Mouse (Mus musculus): Measurements from ENCODE around the gene Cwf19l1. TPM values are rescaled to one million over a fixed set of nuclear protein-coding genes. Genes with fewer than 3 reads are reported as not detected.
A peak's percentile ranks its signal among the peaks of the same experiment; 100 is the strongest.

Cwf19l1 gene
- polyA plus RNA-seq, 1 experiment from 2014 or later = 41.2 TPM

GRCm38 (mm10) chr19:44069121-44069913, 66.4 kb downstream of the Cwf19l1 start, which contains the start of gene Erlin1:
Gene Erlin1, minus strand, starts transcription at chr19:44069785.
- H3K4me3 ChIP-seq = peak within 1 kb of the TSS; percentile 79
- peak within 1 kb of the TSS; percentile 82 for H3K27ac ChIP-seq
- 0 out of 2 replicates have a peak, but pooled peaks cover 6% of the 10 kb centered on the region for H3K27me3 ChIP-seq (ENCODE audit: low read depth, poor library complexity, severe bottlenecking)
- WGBS = under 1% methylated on average over 75 of the region's 75 CpGs
- H3K9me3 ChIP-seq (replicated peaks) = no peaks in the 10 kb centered on the region
- H3K36me3 ChIP-seq = peaks cover 20% of the 10 kb centered on the region; the same call in 1 of the 2 replicates
- peak; percentile 91 for DNase-seq (ENCODE audit: low spot score)
- peaks cover 29% of the 10 kb centered on the region for H3K4me1 ChIP-seq

GRCm38 (mm10) chr19:44068232-44068631, 67.4 kb downstream of the Cwf19l1 start:
- peaks cover 29% of the 10 kb centered on the region for H3K4me1 ChIP-seq
- H3K9me3 ChIP-seq (replicated peaks) = no peaks in the 10 kb centered on the region
- DNase-seq (ENCODE audit: low spot score) = no peak
- peaks cover 27% of the 10 kb centered on the region for H3K36me3 ChIP-seq
- H3K27ac ChIP-seq = no peak overlapping the region
- H3K27me3 ChIP-seq (ENCODE audit: low read depth, poor library complexity, severe bottlenecking) = 0 out of 2 replicates have a peak, but pooled peaks cover 6% of the 10 kb centered on the region
- WGBS = 86% methylated on average over 4 of the region's 4 CpGs
- peak overlapping the region; percentile 79; the same call in 1 of the 2 replicates for H3K4me3 ChIP-seq

- WGBS = 86% methylated on average over 9 of the region's 9 CpGs
- H3K27me3 ChIP-seq (ENCODE audit: low read depth, poor library complexity, severe bottlenecking) = 0 out of 2 replicates have a peak, but pooled peaks cover 6% of the 10 kb centered on the region
- no peak overlapping the region for H3K4me3 ChIP-seq
- no peak overlapping the region for H3K27ac ChIP-seq
- no peak for DNase-seq (ENCODE audit: low spot score)
- H3K36me3 ChIP-seq = peaks cover 26% of the 10 kb centered on the region
- no peaks in the 10 kb centered on the region for H3K9me3 ChIP-seq (replicated peaks)
- peaks cover 29% of the 10 kb centered on the region for H3K4me1 ChIP-seq
Observed at GRCm38 (mm10) chr19:44067323-44068049, 68.2 kb downstream of the Cwf19l1 start.

- Histone ChIP-seq H3K27me3 (ENCODE audit: low read depth, poor library complexity, severe bottlenecking) (0 out of 2 replicates have a peak, but pooled peaks cover 6% of the 10 kb centered on the region), H3K9me3 (replicated peaks) (no peaks in the 10 kb centered on the region), H3K4me3 (no peak overlapping the region), H3K36me3 (peaks cover 40% of the 10 kb centered on the region), H3K4me1 (peaks cover 19% of the 10 kb centered on the region), H3K27ac (no peak overlapping the region)
- no peak for DNase-seq (ENCODE audit: low spot score)
- 95% methylated on average over 2 of the region's 2 CpGs for WGBS
Observed at GRCm38 (mm10) chr19:44064734-44065133, 70.9 kb downstream of the Cwf19l1 start.

- no peak for DNase-seq (ENCODE audit: low spot score)
- WGBS = 89% methylated on average over 7 of the region's 7 CpGs
- H3K4me3 ChIP-seq = no peak overlapping the region
- H3K9me3 ChIP-seq (replicated peaks) = no peaks in the 10 kb centered on the region
- H3K27ac ChIP-seq = no peak overlapping the region
- H3K27me3 ChIP-seq (ENCODE audit: low read depth, poor library complexity, severe bottlenecking) = 0 out of 2 replicates have a peak, but pooled peaks cover 6% of the 10 kb centered on the region
- peaks cover 10% of the 10 kb centered on the region; the same call in 1 of the 2 replicates for H3K4me1 ChIP-seq
- peaks cover 48% of the 10 kb centered on the region for H3K36me3 ChIP-seq
Observed at GRCm38 (mm10) chr19:44063773-44064172, 71.9 kb downstream of the Cwf19l1 start.

GRCm38 (mm10) chr19:44060226-44060625, 75.5 kb downstream of the Cwf19l1 start:
- WGBS = 90% methylated on average over 3 of the region's 3 CpGs
- Histone ChIP-seq H3K27me3 (ENCODE audit: low read depth, poor library complexity, severe bottlenecking) (no peaks in the 10 kb centered on the region), H3K27ac (no peak overlapping the region), H3K36me3 (peaks cover 70% of the 10 kb centered on the region), H3K9me3 (replicated peaks) (no peaks in the 10 kb centered on the region), H3K4me3 (no peak overlapping the region), H3K4me1 (no peaks in the 10 kb centered on the region)
- DNase-seq (ENCODE audit: low spot score) = no peak

Other genes with a start within 250 kb of the Cwf19l1 start
- gene Dnmbp, start 195.7 kb downstream of the Cwf19l1 start, polyA plus RNA-seq (2016; fragmentation: Nextera tagmentation; extraction: Ambion mirVana) = 19.4 and 22.0 TPM in 2 replicates
- gene Cpn1, start 149.3 kb downstream of the Cwf19l1 start, polyA plus RNA-seq (2016; fragmentation: Nextera tagmentation; extraction: Ambion mirVana) = 0.10 TPM in 1 of 2 replicates, not detected in the other
- gene Cyp2c23, start 106.7 kb downstream of the Cwf19l1 start, polyA plus RNA-seq (2016; fragmentation: Nextera tagmentation; extraction: Ambion mirVana) = not detected in 2 replicates
- 20.7 and 22.6 TPM in 2 replicates for gene Erlin1, start 66.1 kb downstream of the Cwf19l1 start, polyA plus RNA-seq (2016; fragmentation: Nextera tagmentation; extraction: Ambion mirVana)
- gene Chuk, start 28.4 kb downstream of the Cwf19l1 start, polyA plus RNA-seq (2016; fragmentation: Nextera tagmentation; extraction: Ambion mirVana) = 35.9 and 48.2 TPM in 2 replicates
- 105 and 113 TPM in 2 replicates for gene Bloc1s2, start 10.6 kb upstream of the Cwf19l1 start, polyA plus RNA-seq (2016; fragmentation: Nextera tagmentation; extraction: Ambion mirVana)
- gene Pkd2l1, start 56.6 kb upstream of the Cwf19l1 start, polyA plus RNA-seq (2016; fragmentation: Nextera tagmentation; extraction: Ambion mirVana) = not detected in 2 replicates
- gene Scd3, start 67.4 kb upstream of the Cwf19l1 start, polyA plus RNA-seq (2016; fragmentation: Nextera tagmentation; extraction: Ambion mirVana) = 0.41 TPM in 1 of 2 replicates, not detected in the other
- 324 and 335 TPM in 2 replicates for gene Scd2, start 157.8 kb upstream of the Cwf19l1 start, polyA plus RNA-seq (2016; fragmentation: Nextera tagmentation; extraction: Ambion mirVana)
- gene Scd4, start 197.2 kb upstream of the Cwf19l1 start, polyA plus RNA-seq (2016; fragmentation: Nextera tagmentation; extraction: Ambion mirVana) = 0.08 and 0.11 TPM in 2 replicates

Data from limb, embryonic 10.5 days (tissue).